Mouse (Mus musculus) layer of hippocampus, adult 2 months (tissue): Measurements from ENCODE around the gene Tbccd1. TPM values are rescaled to one million over a fixed set of nuclear protein-coding genes. Genes with fewer than 3 reads are reported as not detected.

Source experiments
- DNase-seq, 2 experiments: peaks; one replicate each; pipeline ENCODE4 v3.0.0; 2022; ENCODE audit warnings: low spot score in 2 of 2
- H3K27ac ChIP-seq: fragments of 200-600 bp; 2 replicates; pipeline ENCODE4 v1.8.1; 2022
- H3K4me3 ChIP-seq: fragments of 200-600 bp; 2 replicates; pipeline ENCODE4 v1.8.1; 2022; ENCODE audit warnings: mild to moderate bottlenecking
- CTCF ChIP-seq: fragments of 200-600 bp; conservative IDR thresholded peaks from 2 replicates; pipeline ENCODE4 v1.8.1; 2022; ENCODE audit warnings: antibody characterized with exemption, mild to moderate bottlenecking, moderate library complexity
- total RNA-seq, 2 experiments: library from RNA; stranded (reverse); gene quantifications; 2 replicates each; pipeline ENCODE4 v1.2.3; 2021

Gene Tbccd1
- total RNA-seq, 2 experiments from 2014 or later = 13.6 to 15.9 TPM

- no peak for TF ChIP-seq CTCF
- no peak overlapping the region for H3K27ac ChIP-seq
- no peak for DNase-seq
- no peak overlapping the region for H3K4me3 ChIP-seq
Observed at GRCm38 (mm10) chr16:22881487-22881886, 24.0 kb upstream of the Tbccd1 start.

DNA sequence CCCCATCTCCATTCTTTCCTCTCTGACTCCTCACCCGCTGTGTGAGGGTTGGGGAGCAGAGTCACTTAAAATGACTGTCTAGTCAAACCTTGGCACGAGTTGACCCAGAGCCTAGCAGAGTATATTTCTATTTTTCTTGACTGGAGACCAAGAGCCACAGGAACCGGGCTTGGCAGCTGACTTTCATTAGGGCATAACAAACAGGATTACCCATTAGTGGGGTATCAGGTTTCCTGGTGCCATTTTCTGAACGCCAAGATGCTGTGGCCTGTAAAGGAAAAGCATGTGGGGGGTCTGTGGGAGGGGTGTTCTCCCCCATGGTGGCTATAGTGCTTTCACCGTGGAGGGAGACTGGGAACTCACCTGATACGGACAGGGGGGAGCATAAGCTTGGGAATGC lies 23.4 kb upstream of the Tbccd1 start:
- no peak for DNase-seq
- Histone ChIP-seq H3K27ac (no peak overlapping the region), H3K4me3 (no peak overlapping the region)
- TF ChIP-seq CTCF = no peak

DNA sequence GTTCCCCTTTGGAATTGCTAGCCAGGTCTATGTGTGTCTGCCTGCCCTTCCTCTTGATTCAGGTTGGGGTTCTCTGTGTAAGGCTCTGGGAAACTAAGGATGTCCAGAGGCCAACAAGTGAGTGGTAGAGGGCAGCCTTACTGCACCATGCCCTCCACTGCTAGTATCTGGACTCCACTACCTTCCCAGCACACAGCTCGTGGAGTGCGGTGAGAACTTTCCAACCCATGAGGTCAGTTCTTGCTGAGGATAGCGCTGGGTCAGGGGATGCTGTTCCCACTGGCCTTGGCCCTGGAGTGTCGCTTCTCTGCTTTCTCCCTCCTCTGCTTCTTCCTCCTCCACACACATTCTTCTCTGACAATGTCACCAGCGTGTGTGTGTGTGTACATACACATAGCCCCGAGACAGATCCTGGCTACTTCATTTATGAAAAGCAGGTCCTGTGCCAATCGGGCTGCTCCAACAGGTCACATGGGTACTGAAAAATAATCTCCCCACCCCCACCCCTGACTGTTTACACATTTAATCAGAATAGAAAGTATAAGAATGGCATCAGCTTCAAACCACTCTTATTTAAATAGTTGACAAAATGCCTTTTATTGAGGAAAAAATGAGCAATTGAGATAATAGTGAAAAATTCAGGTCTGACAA lies 22.6 kb upstream of the Tbccd1 start:
- DNase-seq = no peak
- no peak overlapping the region for H3K27ac ChIP-seq
- no peak for TF ChIP-seq CTCF
- no peak overlapping the region for H3K4me3 ChIP-seq

GRCm38 (mm10) chr16:22878716-22879115 lies 21.2 kb upstream of the Tbccd1 start:
- DNase-seq = no peak
- Histone ChIP-seq H3K4me3 (no peak overlapping the region), H3K27ac (no peak overlapping the region)
- TF ChIP-seq CTCF = no peak

DNA sequence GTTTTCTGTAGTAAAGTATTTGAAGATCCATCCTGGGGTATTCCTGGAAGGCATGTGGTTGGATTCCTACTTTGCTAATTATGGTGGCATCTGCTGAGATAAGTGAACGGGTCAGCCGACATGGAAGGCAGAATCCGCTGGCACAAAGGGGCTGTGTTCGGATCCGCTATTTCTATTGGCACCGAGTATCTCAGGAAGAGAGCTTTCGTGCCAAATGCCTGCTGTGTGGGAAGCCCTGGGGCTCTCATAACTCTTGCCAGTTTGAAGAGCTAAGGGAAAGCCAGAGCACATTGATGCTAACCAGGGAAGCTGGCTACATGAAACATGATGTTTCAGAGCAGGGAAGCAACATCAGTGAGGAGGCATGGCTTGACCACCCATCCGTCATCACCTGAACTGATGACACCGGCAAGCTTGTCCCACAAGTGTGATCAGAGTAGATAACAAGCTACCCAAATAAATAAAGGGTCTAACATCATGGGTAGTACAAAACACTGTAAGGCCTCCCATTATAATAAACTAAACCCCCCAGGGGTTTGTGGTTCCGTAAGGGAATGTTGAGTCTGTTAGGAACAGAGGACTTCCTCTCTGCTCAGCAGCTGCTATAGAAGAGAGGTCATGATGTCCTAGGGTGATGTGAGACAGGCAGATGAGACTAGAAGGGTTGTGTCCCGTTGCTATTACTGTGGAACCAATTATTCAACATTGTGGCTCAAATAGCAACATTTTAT lies 20.4 kb upstream of the Tbccd1 start:
- TF ChIP-seq CTCF = no peak
- Histone ChIP-seq H3K27ac (no peak overlapping the region), H3K4me3 (no peak overlapping the region)
- peak; percentile 27 to 29 for DNase-seq

GRCm38 (mm10) chr16:22876218-22877043 lies 19.0 kb upstream of the Tbccd1 start:
- H3K4me3 ChIP-seq = no peak overlapping the region
- DNase-seq = peak in 1 of 2 experiments; percentile 55
- peak; percentile 89 for TF ChIP-seq CTCF
- 0 out of 2 replicates have a peak overlapping the region, but pooled peaks have one; percentile 23 for H3K27ac ChIP-seq

DNA sequence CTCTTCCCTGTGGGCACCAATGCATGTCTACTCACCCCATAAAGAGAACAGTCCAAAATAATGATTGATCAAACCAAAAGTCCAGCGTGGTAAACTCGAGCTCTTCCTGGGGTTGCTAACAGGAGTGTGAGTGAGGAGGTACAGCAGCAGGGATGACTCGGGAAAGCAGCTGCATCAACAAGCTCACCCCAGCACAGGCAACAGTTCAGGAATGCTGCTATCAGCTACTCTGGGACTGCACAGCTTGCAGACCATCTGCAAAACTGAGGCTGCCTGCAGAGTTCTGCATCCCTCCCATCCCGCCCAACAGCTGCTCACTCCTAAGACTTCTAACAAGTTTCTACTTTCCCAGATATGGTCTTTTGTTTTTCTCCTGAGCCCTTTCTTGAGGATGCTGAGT lies 15.9 kb upstream of the Tbccd1 start:
- H3K27ac ChIP-seq = peak overlapping the region; percentile 40; the same call in 1 of the 2 replicates

GRCm38 (mm10) chr16:22872397-22872796 lies 14.9 kb upstream of the Tbccd1 start:
- no peak for TF ChIP-seq CTCF
- no peak for DNase-seq

More for the DNA sequence above, 15.9 kb upstream of the Tbccd1 start:
- H3K4me3 ChIP-seq = no peak overlapping the region
- DNase-seq = no peak
- TF ChIP-seq CTCF = no peak

GRCm38 (mm10) chr16:22856773-22857172 lies 696 bp downstream of the Tbccd1 start:
- H3K27ac ChIP-seq = peak overlapping the region; percentile 81
- DNase-seq = no peak
- no peak for TF ChIP-seq CTCF
- peak overlapping the region; percentile 98 for H3K4me3 ChIP-seq

More at GRCm38 (mm10) chr16:22872397-22872796, 14.9 kb upstream of the Tbccd1 start:
- Histone ChIP-seq H3K4me3 (no peak overlapping the region), H3K27ac (peak overlapping the region; percentile 40; the same call in 1 of the 2 replicates)

GRCm38 (mm10) chr16:22852709-22853108 lies 4.8 kb downstream of the Tbccd1 start:
- no peak for DNase-seq
- Histone ChIP-seq H3K4me3 (no peak overlapping the region), H3K27ac (no peak overlapping the region)
- TF ChIP-seq CTCF = no peak

DNA sequence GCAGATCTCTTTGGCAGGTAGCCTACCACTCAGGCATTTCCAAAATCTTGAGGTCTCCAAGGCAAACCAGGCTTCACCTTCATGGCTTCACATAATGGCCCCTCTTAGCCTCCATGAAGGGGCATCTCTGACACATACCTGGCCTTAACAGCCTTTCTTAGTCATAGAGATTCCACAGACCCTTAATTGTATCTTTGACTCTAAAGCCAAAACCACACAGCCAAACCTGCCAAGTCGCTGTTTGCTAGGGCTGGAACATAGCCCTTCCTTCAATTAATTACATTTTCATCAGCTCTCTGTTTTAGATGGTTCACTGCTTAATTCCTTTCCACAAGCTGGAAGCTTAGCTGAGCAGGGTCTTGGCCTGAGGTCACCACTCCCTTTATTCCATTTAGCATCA lies 9.1 kb downstream of the Tbccd1 start:
- TF ChIP-seq CTCF = no peak
- Histone ChIP-seq H3K4me3 (no peak overlapping the region), H3K27ac (no peak overlapping the region)
- DNase-seq = no peak

DNA sequence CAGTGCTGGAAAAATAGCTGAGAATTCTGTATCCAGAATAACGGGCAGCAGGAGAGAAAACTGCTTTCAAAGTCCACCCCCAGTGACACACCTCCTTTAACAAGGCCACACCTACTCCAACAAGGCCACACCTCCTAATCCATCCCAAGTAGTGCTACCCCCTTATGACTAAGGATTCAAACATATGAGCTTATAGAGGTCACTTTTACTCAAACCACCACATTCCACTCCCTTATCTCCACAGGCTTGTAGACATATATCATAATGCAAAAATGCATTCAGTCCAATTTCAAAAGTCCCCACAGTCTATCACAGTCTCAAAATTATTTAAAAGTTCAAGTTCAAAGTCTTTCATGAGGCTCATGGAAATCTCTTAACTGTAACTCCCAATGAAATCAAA lies 9.8 kb downstream of the Tbccd1 start:
- no peak for TF ChIP-seq CTCF
- no peak for DNase-seq
- H3K27ac ChIP-seq = no peak overlapping the region
- H3K4me3 ChIP-seq = no peak overlapping the region

DNA sequence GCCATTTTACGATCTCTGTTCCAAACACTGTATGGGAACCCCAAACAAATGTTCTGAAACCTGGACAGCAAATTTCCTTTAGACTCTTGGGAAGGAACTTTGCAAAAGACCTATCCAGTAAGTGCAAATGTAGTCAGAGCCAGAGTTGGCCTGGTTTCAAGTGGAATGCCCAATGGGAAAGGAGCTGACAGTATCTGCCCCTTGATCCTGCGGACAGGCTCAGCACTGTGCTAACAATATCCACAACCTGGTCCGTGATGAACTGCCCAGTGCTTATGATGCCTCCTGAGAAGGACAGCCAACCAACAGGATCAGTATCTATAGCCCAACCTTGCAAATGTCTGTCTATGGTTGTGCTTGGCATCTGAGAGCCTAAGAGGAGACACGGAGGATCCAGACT lies 12.0 kb downstream of the Tbccd1 start:
- no peak for TF ChIP-seq CTCF
- no peak overlapping the region for H3K27ac ChIP-seq

More for the DNA sequence above, 12.0 kb downstream of the Tbccd1 start:
- no peak overlapping the region for H3K4me3 ChIP-seq
- no peak for DNase-seq
